Mouse (Mus musculus) kidney, postnatal 0 days (tissue): ENCODE measurements at regions not wholly inside any gene's neighbourhood (a gene's known extent, or its start where the extent isn't known, plus 50 kb on each side); places are given as distances from the start of the nearest gene placed in this dataset.

Experiments
- ATAC-seq: fragments of 200-750 bp; cut with Nextera tagmentation; replicated peaks from 2 replicates; pipeline ENCODE4 v1.8.0; 2017; ENCODE audit warnings: low read depth, moderate number of reproducible peaks, moderate TSS enrichment, moderate library complexity; ENCODE audit not compliant: low FRiP score
- DNase-seq: peaks from one replicate; pipeline ENCODE4 v3.0.0-alpha.2; 2016; ENCODE audit warnings: low spot score
- H3K27ac ChIP-seq: fragments of 300-500 bp; sonication (generic); 2 replicates; pipeline ENCODE4 v1.5.1; 2014; ENCODE audit warnings: mild to moderate bottlenecking
- H3K27me3 ChIP-seq: fragments of 300-500 bp; sonication (generic); 2 replicates; pipeline ENCODE4 v1.6.1; 2014; ENCODE audit warnings: low read length, mixed read lengths; ENCODE audit not compliant: insufficient read depth
- H3K36me3 ChIP-seq: fragments of 300-500 bp; sonication (generic); 2 replicates; pipeline ENCODE4 v1.6.1; 2014; ENCODE audit warnings: low read length, mixed read lengths; ENCODE audit not compliant: insufficient read depth
- H3K4me1 ChIP-seq: fragments of 300-500 bp; sonication (generic); replicated peaks from 2 replicates; pipeline ENCODE4 v1.6.1; 2014; ENCODE audit warnings: antibody characterized with exemption, low read length, mixed read lengths; ENCODE audit not compliant: insufficient read depth
- H3K4me2 ChIP-seq: fragments of 300-500 bp; sonication (generic); 2 replicates; pipeline ENCODE4 v1.6.1; 2014; ENCODE audit warnings: mild to moderate bottlenecking, low read length, moderate library complexity, mixed read lengths
- H3K4me3 ChIP-seq: fragments of 300-500 bp; sonication (generic); replicated peaks from 2 replicates; pipeline ENCODE4 v1.5.1; 2014; ENCODE audit warnings: low read depth, low read length
- H3K9ac ChIP-seq: fragments of 300-500 bp; sonication (generic); 2 replicates; pipeline ENCODE4 v1.6.1; 2014; ENCODE audit warnings: low read depth, low read length
- H3K9me3 ChIP-seq: fragments of 300-500 bp; sonication (generic); replicated peaks from 2 replicates; pipeline ENCODE4 v1.6.1; 2016; ENCODE audit warnings: low read length, inconsistent platforms, mixed read lengths
- CTCF ChIP-seq: IDR thresholded peaks from 2 replicates; pipeline ENCODE4 v1.5.1; 2016; ENCODE audit warnings: antibody characterized with exemption, low read depth, mild to moderate bottlenecking, moderate library complexity
- WGBS: fragments of 180-500 bp; shearing (Covaris S2); extraction: QIAGEN DNeasy Blood & Tissue Kit; methylation state at CpG from one replicate; pipeline ENCODE4 v1.1.7; 2014; 5-methylcytosine and 5-hydroxymethylcytosine counted together

DNA sequence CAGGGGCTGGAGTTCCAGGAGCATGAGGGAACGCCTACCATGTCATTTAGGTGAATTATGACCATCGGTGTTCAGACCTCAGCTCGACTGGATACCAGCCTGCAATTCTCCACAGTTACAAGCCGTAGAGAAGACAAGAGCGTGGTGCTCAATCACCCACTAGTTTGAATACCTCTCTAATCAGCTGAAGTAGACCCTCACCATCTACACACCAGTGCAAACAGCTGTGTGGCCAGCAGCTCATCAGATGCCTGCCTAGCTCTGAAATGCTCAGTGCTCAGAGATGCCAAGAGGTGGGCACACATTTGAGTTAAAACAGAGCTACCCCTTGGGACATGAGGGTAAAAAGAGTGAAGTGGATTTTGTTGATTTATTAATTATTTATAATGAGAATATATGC, 660.2 kb downstream of the Magi1 start:
- WGBS: 16% methylated on average over 5 of the region's 5 CpGs

DNA sequence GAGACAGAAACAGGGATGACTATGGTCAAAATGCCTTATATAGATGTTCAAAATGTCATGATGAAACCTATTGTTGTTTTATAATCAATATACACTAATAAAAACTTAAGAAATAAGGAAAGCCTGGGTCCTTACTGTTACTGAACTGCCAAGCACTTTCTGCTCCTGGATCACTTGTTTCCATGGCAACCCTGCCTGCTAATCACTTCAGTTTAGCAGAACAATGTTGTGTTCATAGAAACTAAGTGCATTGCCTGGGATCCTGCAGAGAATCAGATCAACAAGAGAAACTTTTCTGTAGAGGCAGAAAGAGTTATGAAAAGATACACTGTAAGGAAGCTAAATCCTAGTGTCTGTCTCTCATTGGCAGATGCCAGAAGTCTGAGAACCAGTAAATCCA, 666.8 kb downstream of the Magi1 start:
- H3K4me2 ChIP-seq: no peak overlapping the region
- no peaks in the 10 kb centered on the region for H3K27me3 ChIP-seq
- H3K36me3 ChIP-seq: no peaks in the 10 kb centered on the region
- H3K9me3 ChIP-seq: no peaks in the 10 kb centered on the region
- H3K4me1 ChIP-seq: no peaks in the 10 kb centered on the region
- no peak for TF ChIP-seq CTCF
- DNase-seq: no peak
- no peak overlapping the region for H3K9ac ChIP-seq
- H3K4me3 ChIP-seq: no peak overlapping the region
- H3K27ac ChIP-seq: no peak overlapping the region
- ATAC-seq: no peak

More for the DNA sequence above, 660.2 kb downstream of the Magi1 start:
- no peak overlapping the region for H3K4me2 ChIP-seq
- no peak overlapping the region for H3K9ac ChIP-seq
- no peak overlapping the region for H3K27ac ChIP-seq
- H3K4me1 ChIP-seq: no peaks in the 10 kb centered on the region
- H3K4me3 ChIP-seq: no peak overlapping the region
- no peaks in the 10 kb centered on the region for H3K36me3 ChIP-seq
- no peak for TF ChIP-seq CTCF
- no peak for ATAC-seq
- DNase-seq: peak; percentile 9
- no peaks in the 10 kb centered on the region for H3K9me3 ChIP-seq
- H3K27me3 ChIP-seq: no peaks in the 10 kb centered on the region

DNA sequence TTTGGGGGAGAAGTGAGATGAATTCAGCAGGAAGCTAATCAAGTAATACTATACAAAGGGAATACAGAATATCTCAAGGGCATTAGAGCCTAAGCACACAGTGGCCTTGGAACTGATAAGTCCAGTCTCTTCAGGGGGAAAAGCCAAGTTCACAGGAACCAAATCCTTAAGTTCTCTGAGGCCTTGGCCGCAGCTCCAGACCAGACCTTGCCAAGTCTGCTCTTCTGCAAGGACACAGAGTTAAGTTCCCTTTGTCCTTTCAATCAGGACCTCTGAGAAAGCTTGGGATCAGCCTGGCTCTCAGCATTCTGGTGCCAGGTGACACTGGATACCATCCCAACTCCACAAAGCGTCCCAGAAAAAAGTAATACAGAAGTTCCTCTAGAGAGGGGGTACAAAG, 657.1 kb upstream of the Adamts9 start:
- no peak overlapping the region for H3K27ac ChIP-seq
- H3K9me3 ChIP-seq: no peaks in the 10 kb centered on the region
- H3K27me3 ChIP-seq: no peaks in the 10 kb centered on the region
- no peak overlapping the region for H3K4me2 ChIP-seq
- no peak for TF ChIP-seq CTCF
- no peak for DNase-seq
- H3K9ac ChIP-seq: no peak overlapping the region
- ATAC-seq: no peak
- no peak overlapping the region for H3K4me3 ChIP-seq
- H3K4me1 ChIP-seq: no peaks in the 10 kb centered on the region
- WGBS: 96% methylated on average over 2 of the region's 2 CpGs
- no peaks in the 10 kb centered on the region for H3K36me3 ChIP-seq

DNA sequence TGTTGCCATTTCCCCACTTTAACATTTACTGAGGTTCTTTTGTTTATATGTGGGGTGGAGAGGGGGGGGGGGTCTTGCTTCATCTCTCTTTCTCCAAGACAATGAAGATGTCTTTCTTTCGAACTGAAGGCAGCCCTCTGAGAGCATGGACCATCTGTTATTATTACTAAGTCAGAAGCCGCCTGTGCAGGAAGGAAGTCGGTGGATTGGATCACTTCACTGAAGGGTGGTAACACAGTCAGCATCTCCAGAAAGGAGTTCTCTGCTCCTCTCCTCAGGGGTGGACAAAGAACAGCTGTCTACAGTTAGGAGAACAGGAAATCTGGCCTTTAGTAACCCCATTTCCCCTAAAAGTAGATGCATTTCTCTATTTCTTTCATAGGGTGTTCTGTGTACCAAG, 656.1 kb upstream of the Adamts9 start:
- Histone ChIP-seq H3K27ac (no peak overlapping the region), H3K4me1 (no peaks in the 10 kb centered on the region), H3K4me3 (no peak overlapping the region), H3K4me2 (no peak overlapping the region), H3K27me3 (no peaks in the 10 kb centered on the region), H3K9ac (no peak overlapping the region), H3K9me3 (no peaks in the 10 kb centered on the region), H3K36me3 (no peaks in the 10 kb centered on the region)
- ATAC-seq: no peak
- 50% methylated on average over 3 of the region's 3 CpGs for WGBS
- no peak for DNase-seq
- TF ChIP-seq CTCF: no peak

DNA sequence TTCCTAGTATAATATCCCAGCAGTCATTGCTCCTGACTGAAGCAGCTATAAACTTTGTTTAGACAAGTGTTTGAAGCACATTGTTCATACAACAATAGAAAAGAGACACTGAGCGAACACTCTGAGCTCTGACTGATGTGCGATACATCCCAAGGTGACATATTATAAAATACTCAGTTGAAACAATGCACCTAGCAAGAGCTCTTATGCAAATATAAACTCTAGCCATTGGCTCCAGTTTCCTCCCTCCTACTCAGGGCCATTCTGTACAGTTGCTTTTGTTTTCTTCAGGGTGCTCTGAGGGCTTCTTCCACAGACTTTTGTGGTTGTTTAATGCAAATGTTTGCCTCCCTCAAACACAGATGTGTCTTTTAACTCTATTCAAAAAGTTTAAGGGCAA, 646.6 kb upstream of the Adamts9 start:
- H3K36me3 ChIP-seq: no peaks in the 10 kb centered on the region
- ATAC-seq (no peak), DNase-seq (no peak)
- H3K9ac ChIP-seq: no peak overlapping the region
- H3K27me3 ChIP-seq: no peaks in the 10 kb centered on the region
- 87% methylated on average over 2 of the region's 2 CpGs for WGBS
- H3K4me1 ChIP-seq: no peaks in the 10 kb centered on the region
- no peak overlapping the region for H3K27ac ChIP-seq
- H3K9me3 ChIP-seq: no peaks in the 10 kb centered on the region
- H3K4me2 ChIP-seq: no peak overlapping the region
- no peak for TF ChIP-seq CTCF
- no peak overlapping the region for H3K4me3 ChIP-seq

DNA sequence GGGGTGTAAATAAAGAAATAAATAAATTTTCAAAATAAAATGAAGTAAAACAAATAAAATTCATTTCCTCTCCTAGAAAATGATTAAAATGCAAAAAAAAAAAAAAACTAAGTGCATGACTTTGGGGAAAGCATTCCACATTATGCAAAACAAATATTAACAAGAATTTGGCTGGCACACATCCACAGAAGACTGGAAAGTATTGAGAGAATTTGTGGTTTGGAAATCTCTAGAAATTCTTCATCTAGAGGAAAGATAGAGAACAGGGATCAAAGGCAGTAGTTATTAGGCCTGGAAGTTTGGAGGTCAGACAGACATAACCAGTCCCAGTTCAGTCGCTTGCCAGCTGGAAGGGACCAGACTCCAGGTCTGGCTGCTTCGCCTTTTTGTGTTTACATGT, 643.6 kb upstream of the Adamts9 start:
- Histone ChIP-seq H3K9me3 (no peaks in the 10 kb centered on the region), H3K9ac (no peak overlapping the region), H3K4me2 (no peak overlapping the region), H3K27ac (no peak overlapping the region), H3K27me3 (no peaks in the 10 kb centered on the region), H3K4me1 (no peaks in the 10 kb centered on the region), H3K4me3 (no peak overlapping the region), H3K36me3 (no peaks in the 10 kb centered on the region)
- peak; percentile 69 for DNase-seq
- 89% methylated on average over 2 of the region's 2 CpGs for WGBS
- TF ChIP-seq CTCF: no peak
- ATAC-seq: no peak

DNA sequence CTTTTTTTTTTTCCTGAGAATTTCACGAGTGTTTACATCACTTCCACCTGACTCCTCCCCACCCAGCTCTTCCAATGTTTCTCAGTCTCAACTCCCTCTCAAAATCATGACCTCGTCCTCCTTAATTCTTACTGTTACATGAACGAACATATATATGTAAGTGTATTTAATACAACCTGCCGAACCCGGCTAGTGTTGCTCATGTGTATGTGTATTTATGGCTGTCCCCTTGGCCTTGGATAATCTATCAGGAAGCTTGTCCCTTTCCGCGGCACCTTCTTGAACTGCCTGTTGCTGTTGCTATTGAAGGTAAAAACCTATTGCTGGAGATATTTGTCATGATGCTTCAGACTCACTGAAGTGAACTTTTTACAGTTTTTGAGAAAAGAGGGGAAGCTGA, 637.8 kb upstream of the Adamts9 start:
- TF ChIP-seq CTCF: no peak
- H3K27me3 ChIP-seq: no peaks in the 10 kb centered on the region
- 60% methylated on average over 7 of the region's 7 CpGs for WGBS
- no peak overlapping the region for H3K9ac ChIP-seq
- no peaks in the 10 kb centered on the region for H3K36me3 ChIP-seq
- DNase-seq (no peak), ATAC-seq (no peak)
- H3K4me2 ChIP-seq: no peak overlapping the region
- H3K9me3 ChIP-seq: no peaks in the 10 kb centered on the region
- no peaks in the 10 kb centered on the region for H3K4me1 ChIP-seq
- no peak overlapping the region for H3K27ac ChIP-seq
- no peak overlapping the region for H3K4me3 ChIP-seq
